Mouse (Mus musculus): ENCODE measurements around the gene Dis3l2. TPM values are rescaled to one million over a fixed set of nuclear protein-coding genes. Genes with fewer than 3 reads are reported as not detected.

Dis3l2 gene
- polyA plus RNA-seq, 1 experiment from 2014 or later = 39.1 TPM

- H3K4me1 ChIP-seq (ENCODE audit: control insufficient read depth, insufficient read depth, low read length) = no peaks in the 10 kb centered on the region
- H3K27ac ChIP-seq (ENCODE audit: low read depth, low read length) = no peak overlapping the region
- H3K4me2 ChIP-seq (ENCODE audit: low read depth, low read length) = no peak overlapping the region
- H3K9me3 ChIP-seq (ENCODE audit: control insufficient read depth, low read length) = no peaks in the 10 kb centered on the region
- H3K36me3 ChIP-seq (ENCODE audit: control insufficient read depth, insufficient read depth, low read length) = no peaks in the 10 kb centered on the region
- H3K27me3 ChIP-seq (ENCODE audit: control insufficient read depth, insufficient read depth, low read length) = no peaks in the 10 kb centered on the region
- H3K4me3 ChIP-seq (ENCODE audit: low read depth, low read length) = no peak overlapping the region
- WGBS = 92% methylated on average over 8 of the region's 8 CpGs
- no peak for ATAC-seq (ENCODE audit: low read depth)
- no peak overlapping the region for H3K9ac ChIP-seq (replicated peaks; ENCODE audit: low read depth, low read length)
Observed at GRCm38 (mm10) chr1:87073776-87074175, 370.2 kb downstream of the Dis3l2 start.

DNA sequence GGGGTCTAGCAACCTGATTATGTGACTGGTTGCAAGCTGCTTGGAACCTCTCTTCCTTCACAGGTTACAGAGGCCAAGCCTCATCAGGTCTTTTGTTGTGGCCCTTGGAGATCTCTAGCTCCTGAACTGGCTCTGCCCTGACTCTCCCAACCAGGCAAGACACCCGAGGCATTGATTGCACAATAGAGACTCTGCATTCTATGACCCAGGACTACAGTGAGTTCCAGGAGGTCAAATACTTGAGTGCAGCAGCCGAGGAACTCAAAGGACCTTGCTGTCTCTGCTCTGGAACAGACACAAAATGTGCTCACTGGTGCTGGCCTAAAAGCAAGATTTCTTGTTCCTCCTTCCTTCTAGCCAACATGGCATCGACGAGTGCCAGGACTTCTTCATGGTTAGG, 382.6 kb downstream of the Dis3l2 start:
- WGBS = 76% methylated on average over 4 of the region's 4 CpGs

DNA sequence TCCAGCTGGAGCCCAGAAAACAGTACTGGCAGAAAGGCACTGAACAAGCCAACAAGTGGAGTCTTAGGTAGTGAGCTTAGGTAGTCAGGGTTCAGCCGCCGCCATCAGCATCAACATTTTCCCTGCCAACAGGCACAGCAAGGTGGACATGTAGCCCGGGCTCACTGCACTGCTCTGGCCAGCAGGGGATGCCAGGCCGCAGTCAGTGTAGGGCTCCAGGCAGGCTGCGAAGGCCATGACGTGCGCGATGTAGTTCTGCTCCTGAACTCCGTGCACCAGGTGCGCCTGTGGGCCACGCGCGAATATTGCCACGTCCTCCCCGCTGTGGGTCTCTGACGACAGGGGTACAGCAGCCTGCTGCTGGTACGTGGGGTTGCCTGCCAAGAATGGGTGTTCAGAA, 383.4 kb downstream of the Dis3l2 start:
- 78% methylated on average over 17 of the region's 17 CpGs for WGBS
- no peak for ATAC-seq (ENCODE audit: low read depth)

More for the DNA sequence above, 382.6 kb downstream of the Dis3l2 start:
- H3K9me3 ChIP-seq (ENCODE audit: control insufficient read depth, low read length) = no peaks in the 10 kb centered on the region
- H3K27ac ChIP-seq (ENCODE audit: low read depth, low read length) = no peak overlapping the region
- no peak overlapping the region for H3K4me2 ChIP-seq (ENCODE audit: low read depth, low read length)
- H3K4me3 ChIP-seq (ENCODE audit: low read depth, low read length) = no peak overlapping the region
- no peaks in the 10 kb centered on the region for H3K27me3 ChIP-seq (ENCODE audit: control insufficient read depth, insufficient read depth, low read length)
- no peaks in the 10 kb centered on the region for H3K4me1 ChIP-seq (ENCODE audit: control insufficient read depth, insufficient read depth, low read length)
- H3K36me3 ChIP-seq (ENCODE audit: control insufficient read depth, insufficient read depth, low read length) = no peaks in the 10 kb centered on the region
- no peak overlapping the region for H3K9ac ChIP-seq (replicated peaks; ENCODE audit: low read depth, low read length)
- ATAC-seq (ENCODE audit: low read depth) = no peak

GRCm38 (mm10) chr1:87089251-87089650, 385.6 kb downstream of the Dis3l2 start:
- H3K27me3 ChIP-seq (ENCODE audit: control insufficient read depth, insufficient read depth, low read length) = no peaks in the 10 kb centered on the region
- no peak overlapping the region for H3K9ac ChIP-seq (replicated peaks; ENCODE audit: low read depth, low read length)
- H3K36me3 ChIP-seq (ENCODE audit: control insufficient read depth, insufficient read depth, low read length) = no peaks in the 10 kb centered on the region
- no peak for ATAC-seq (ENCODE audit: low read depth)
- no peaks in the 10 kb centered on the region for H3K9me3 ChIP-seq (ENCODE audit: control insufficient read depth, low read length)
- H3K4me1 ChIP-seq (ENCODE audit: control insufficient read depth, insufficient read depth, low read length) = no peaks in the 10 kb centered on the region
- H3K4me2 ChIP-seq (ENCODE audit: low read depth, low read length) = no peak overlapping the region
- H3K27ac ChIP-seq (ENCODE audit: low read depth, low read length) = no peak overlapping the region
- H3K4me3 ChIP-seq (ENCODE audit: low read depth, low read length) = no peak overlapping the region
- WGBS = 93% methylated on average over 11 of the region's 11 CpGs

More for the DNA sequence above, 383.4 kb downstream of the Dis3l2 start:
- Histone ChIP-seq H3K36me3 (ENCODE audit: control insufficient read depth, insufficient read depth, low read length) (no peaks in the 10 kb centered on the region), H3K4me3 (ENCODE audit: low read depth, low read length) (no peak overlapping the region), H3K9ac (replicated peaks; ENCODE audit: low read depth, low read length) (no peak overlapping the region), H3K4me1 (ENCODE audit: control insufficient read depth, insufficient read depth, low read length) (no peaks in the 10 kb centered on the region), H3K27me3 (ENCODE audit: control insufficient read depth, insufficient read depth, low read length) (no peaks in the 10 kb centered on the region), H3K4me2 (ENCODE audit: low read depth, low read length) (no peak overlapping the region), H3K9me3 (ENCODE audit: control insufficient read depth, low read length) (no peaks in the 10 kb centered on the region), H3K27ac (ENCODE audit: low read depth, low read length) (no peak overlapping the region)

DNA sequence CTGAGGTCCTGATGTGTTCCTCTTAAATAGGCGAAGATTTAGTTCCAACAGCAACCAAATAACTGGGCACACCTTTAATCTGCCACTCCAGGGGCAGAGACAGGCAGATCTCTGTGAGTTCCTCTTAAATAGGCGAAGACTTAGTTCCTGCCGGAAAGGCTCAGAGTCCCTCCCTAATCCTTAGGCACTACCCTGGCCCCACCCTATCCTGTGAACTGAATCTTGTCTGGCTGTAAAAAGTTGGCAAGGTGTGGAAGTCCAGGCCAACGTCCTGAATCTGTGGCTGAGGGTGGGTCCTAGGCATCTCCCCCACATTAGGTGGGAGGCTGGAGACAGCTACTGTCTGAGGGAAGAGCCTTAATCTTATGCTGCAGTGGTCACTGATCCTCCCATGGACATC, 386.2 kb downstream of the Dis3l2 start, which contains the start of gene Alppl2:
Gene Alppl2, minus strand, starts transcription at position 101 of the 400 bp plus-strand sequence.
- Histone ChIP-seq H3K4me3 (ENCODE audit: low read depth, low read length) (no peak within 1 kb of the TSS), H3K4me2 (ENCODE audit: low read depth, low read length) (no peak within 1 kb of the TSS), H3K27ac (ENCODE audit: low read depth, low read length) (no peak within 1 kb of the TSS), H3K9me3 (ENCODE audit: control insufficient read depth, low read length) (no peaks in the 10 kb centered on the region), H3K4me1 (ENCODE audit: control insufficient read depth, insufficient read depth, low read length) (no peaks in the 10 kb centered on the region), H3K36me3 (ENCODE audit: control insufficient read depth, insufficient read depth, low read length) (no peaks in the 10 kb centered on the region), H3K9ac (replicated peaks; ENCODE audit: low read depth, low read length) (no peak within 1 kb of the TSS), H3K27me3 (ENCODE audit: control insufficient read depth, insufficient read depth, low read length) (no peaks in the 10 kb centered on the region)
- no peak for ATAC-seq (ENCODE audit: low read depth)
- 87% methylated on average over 4 of the region's 4 CpGs for WGBS

DNA sequence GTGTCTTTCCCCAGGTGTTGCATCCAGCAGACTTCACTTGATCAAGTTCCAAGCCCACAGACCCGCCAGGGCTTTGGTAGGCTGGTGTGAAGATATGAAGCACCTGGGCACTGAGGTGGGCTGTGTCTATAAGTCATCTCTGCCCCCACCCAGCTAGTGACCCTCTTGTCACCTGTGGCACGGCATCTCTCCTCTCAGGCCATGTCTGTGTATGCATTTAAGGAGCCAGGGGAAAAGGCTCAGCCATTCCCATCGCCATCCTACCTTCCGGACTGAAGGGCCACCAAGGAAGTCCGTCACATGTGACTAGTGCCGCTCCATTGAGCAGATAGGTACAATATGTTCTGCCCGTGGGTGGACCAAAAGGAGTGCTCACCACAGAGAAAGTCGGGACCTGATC, 392.0 kb downstream of the Dis3l2 start:
- no peaks in the 10 kb centered on the region for H3K4me1 ChIP-seq (ENCODE audit: control insufficient read depth, insufficient read depth, low read length)
- H3K27me3 ChIP-seq (ENCODE audit: control insufficient read depth, insufficient read depth, low read length) = no peaks in the 10 kb centered on the region
- no peak overlapping the region for H3K4me3 ChIP-seq (ENCODE audit: low read depth, low read length)
- H3K9ac ChIP-seq (replicated peaks; ENCODE audit: low read depth, low read length) = no peak overlapping the region
- no peak overlapping the region for H3K4me2 ChIP-seq (ENCODE audit: low read depth, low read length)
- H3K27ac ChIP-seq (ENCODE audit: low read depth, low read length) = no peak overlapping the region
- H3K36me3 ChIP-seq (ENCODE audit: control insufficient read depth, insufficient read depth, low read length) = no peaks in the 10 kb centered on the region
- 85% methylated on average over 8 of the region's 8 CpGs for WGBS
- ATAC-seq (ENCODE audit: low read depth) = no peak
- no peaks in the 10 kb centered on the region for H3K9me3 ChIP-seq (ENCODE audit: control insufficient read depth, low read length)

- ATAC-seq (ENCODE audit: low read depth) = peak; percentile 75; the same call in 1 of the 2 replicates
- Histone ChIP-seq H3K9me3 (ENCODE audit: control insufficient read depth, low read length) (no peaks in the 10 kb centered on the region), H3K4me2 (ENCODE audit: low read depth, low read length) (peak overlapping the region; percentile 18; the same call in 1 of the 2 replicates), H3K27ac (ENCODE audit: low read depth, low read length) (no peak overlapping the region), H3K9ac (replicated peaks; ENCODE audit: low read depth, low read length) (no peak overlapping the region), H3K36me3 (ENCODE audit: control insufficient read depth, insufficient read depth, low read length) (no peaks in the 10 kb centered on the region), H3K4me3 (ENCODE audit: low read depth, low read length) (no peak overlapping the region), H3K4me1 (ENCODE audit: control insufficient read depth, insufficient read depth, low read length) (no peaks in the 10 kb centered on the region), H3K27me3 (ENCODE audit: control insufficient read depth, insufficient read depth, low read length) (no peaks in the 10 kb centered on the region)
- 15% methylated on average over 30 of the region's 30 CpGs for WGBS
Observed at GRCm38 (mm10) chr1:87098358-87098975, 394.9 kb downstream of the Dis3l2 start.

Other genes starting within 250 kb of the Dis3l2 start
- 1,651 and 1,970 TPM in 2 replicates for gene Ptma, start 177.1 kb upstream of the Dis3l2 start, polyA plus RNA-seq (2014; fragmentation: Nextera tagmentation; extraction: Ambion mirVana)
- gene Pde6d, start 121.2 kb upstream of the Dis3l2 start, polyA plus RNA-seq (2014; fragmentation: Nextera tagmentation; extraction: Ambion mirVana) = 92.9 and 97.4 TPM in 2 replicates
- gene Cops7b, start 120.9 kb upstream of the Dis3l2 start, polyA plus RNA-seq (2014; fragmentation: Nextera tagmentation; extraction: Ambion mirVana) = 52.1 and 55.7 TPM in 2 replicates
- 13.4 and 18.4 TPM in 2 replicates for gene Nppc, start 33.2 kb upstream of the Dis3l2 start, polyA plus RNA-seq (2014; fragmentation: Nextera tagmentation; extraction: Ambion mirVana)

Data from neural tube, embryonic 14.5 days (tissue).